Mouse (Mus musculus) stomach, postnatal 0 days (tissue): Measurements from ENCODE around the gene Ppp1r36. TPM values are rescaled to one million over a fixed set of nuclear protein-coding genes. Genes with fewer than 3 reads are reported as not detected.

ENCODE experiments used
- ATAC-seq: fragments of 200-750 bp; cut with Nextera tagmentation; 2 replicates; pipeline ENCODE4 v1.8.0; 2017; ENCODE audit not compliant: low FRiP score, low TSS enrichment
- DNase-seq: peaks from one replicate; pipeline ENCODE4 v3.0.0-alpha.2; 2016; ENCODE audit warnings: low spot score
- H3K27ac ChIP-seq: fragments of 300-500 bp; sonication (generic); replicated peaks from 2 replicates; pipeline ENCODE4 v1.5.1; 2014; ENCODE audit warnings: mild to moderate bottlenecking, control low read depth
- H3K27me3 ChIP-seq: fragments of 300-500 bp; sonication (generic); 2 replicates; pipeline ENCODE4 v1.6.1; 2014; ENCODE audit warnings: low read length; ENCODE audit not compliant: control insufficient read depth, insufficient read depth
- H3K36me3 ChIP-seq: fragments of 300-500 bp; sonication (generic); 2 replicates; pipeline ENCODE4 v1.6.1; 2014; ENCODE audit warnings: low read length, mixed read lengths; ENCODE audit not compliant: control insufficient read depth, insufficient read depth
- H3K4me1 ChIP-seq: fragments of 300-500 bp; sonication (generic); replicated peaks from 2 replicates; pipeline ENCODE4 v1.6.1; 2014; ENCODE audit warnings: antibody characterized with exemption; ENCODE audit not compliant: control insufficient read depth, insufficient read depth
- H3K4me2 ChIP-seq: fragments of 300-500 bp; sonication (generic); replicated peaks from 2 replicates; pipeline ENCODE4 v1.6.1; 2014; ENCODE audit warnings: low read depth, mild to moderate bottlenecking, control low read depth, moderate library complexity
- H3K4me3 ChIP-seq: fragments of 300-500 bp; sonication (generic); 2 replicates; pipeline ENCODE4 v1.5.1; 2014; ENCODE audit warnings: low read depth, low read length, control low read depth
- H3K9ac ChIP-seq: fragments of 300-500 bp; sonication (generic); 2 replicates; pipeline ENCODE4 v1.6.1; 2014; ENCODE audit warnings: mild to moderate bottlenecking, low read length, control low read depth, mixed read lengths
- H3K9me3 ChIP-seq: fragments of 300-500 bp; sonication (generic); 2 replicates; pipeline ENCODE4 v1.6.1; 2016; ENCODE audit warnings: low read length; ENCODE audit not compliant: control insufficient read depth
- CTCF ChIP-seq: IDR thresholded peaks from 2 replicates; pipeline ENCODE4 v1.5.1; 2016; ENCODE audit warnings: antibody characterized with exemption, low read depth, mild to moderate bottlenecking, moderate library complexity
- EP300 ChIP-seq: optimal IDR thresholded peaks from 2 replicates; pipeline ENCODE3; 2016; ENCODE audit warnings: antibody characterized with exemption
- WGBS: fragments of 180-500 bp; shearing (Covaris S2); extraction: QIAGEN DNeasy Blood & Tissue Kit; methylation state at CpG from one replicate; pipeline ENCODE4 v1.1.7; 2014; 5-methylcytosine and 5-hydroxymethylcytosine counted together
- polyA plus RNA-seq: library from polyadenylated mRNA; unstranded; fragments of >200 nt; fragmentation: Nextera tagmentation; extraction: Ambion mirVana; gene quantifications from 2 replicates; pipeline ENCODE4 v1.2.1, GENCODE M21; 2015

Gene Ppp1r36
- polyA plus RNA-seq = 3.5 and 4.9 TPM in 2 replicates

DNA sequence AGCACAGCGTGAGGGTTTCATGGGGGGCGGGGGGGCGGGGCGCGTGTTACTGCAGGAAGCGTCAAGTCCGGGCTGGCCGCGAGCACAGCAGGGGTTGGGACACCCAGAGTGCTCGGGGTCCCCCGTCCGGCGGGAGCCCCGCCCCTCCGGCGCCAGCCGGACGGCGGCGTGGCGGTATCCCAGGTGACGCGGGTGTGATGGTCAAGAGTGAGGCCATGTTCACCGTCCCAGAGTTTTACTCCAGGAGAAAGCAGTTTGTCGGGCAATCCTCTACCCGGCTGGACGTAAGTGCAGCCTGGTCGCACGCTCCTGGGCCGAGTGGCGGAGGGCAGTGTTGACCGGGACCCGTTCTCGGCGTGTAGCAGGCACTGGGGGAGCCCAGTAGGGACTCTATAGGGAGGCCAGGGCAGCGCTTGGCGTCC is at the start of gene Ppp1r36:
Ppp1r36 (plus strand) TSS at position 106 of the 422 bp plus-strand sequence.
- ATAC-seq = peak; percentile 84
- no peak for TF ChIP-seq EP300
- no peak for TF ChIP-seq CTCF
- Histone ChIP-seq H3K36me3 (no peaks in the 10 kb centered on the region), H3K27ac (0 out of 2 replicates have a peak within 1 kb of the TSS, but pooled peaks have one; percentile 30), H3K4me1 (no peaks in the 10 kb centered on the region), H3K27me3 (no peaks in the 10 kb centered on the region), H3K4me3 (peak within 1 kb of the TSS; percentile 38), H3K9ac (peak within 1 kb of the TSS; percentile 53), H3K9me3 (no peaks in the 10 kb centered on the region), H3K4me2 (peak within 1 kb of the TSS; percentile 77)
- under 1% methylated on average over 37 of the region's 37 CpGs for WGBS
- peak; percentile 58 for DNase-seq

DNA sequence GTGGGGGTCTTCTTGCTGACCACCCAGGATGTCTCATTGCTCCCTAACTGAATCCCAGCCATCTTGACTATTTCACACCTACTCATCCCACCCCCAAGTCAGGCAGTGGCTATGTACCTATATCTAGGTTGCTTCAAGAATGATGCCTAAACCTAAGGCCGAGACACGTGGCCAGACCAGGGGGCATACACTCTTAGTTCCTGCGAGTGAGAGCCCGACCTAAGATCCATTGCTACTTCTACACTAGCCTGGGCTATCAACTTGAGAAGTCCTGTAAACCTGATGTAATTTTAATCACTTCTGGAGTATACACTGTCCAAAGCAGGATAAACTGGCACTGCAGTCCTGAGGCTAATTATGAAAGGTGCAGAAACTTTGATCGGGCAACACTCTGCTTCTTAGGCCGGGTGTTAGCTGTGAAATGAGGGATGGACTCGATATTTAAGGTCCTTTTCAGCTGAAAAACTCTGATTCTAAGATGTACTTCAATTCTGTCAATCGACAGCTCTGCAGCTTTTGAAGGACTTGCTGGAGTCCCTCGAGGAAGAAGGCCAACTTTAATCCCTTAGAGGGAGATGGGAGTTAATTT is 49.0 kb upstream of the Ppp1r36 start:
- Histone ChIP-seq H3K4me1 (0 out of 2 replicates have a peak, but pooled peaks cover 2% of the 10 kb centered on the region), H3K4me2 (peak overlapping the region; percentile 68), H3K27ac (peak overlapping the region; percentile 100), H3K36me3 (no peaks in the 10 kb centered on the region), H3K27me3 (no peaks in the 10 kb centered on the region), H3K9ac (peak overlapping the region; percentile 98; the same call in 1 of the 2 replicates), H3K9me3 (no peaks in the 10 kb centered on the region), H3K4me3 (peak overlapping the region; percentile 96)
- DNase-seq = no peak
- no peak for ATAC-seq
- TF ChIP-seq EP300 = no peak
- 15% methylated on average over 9 of the region's 9 CpGs for WGBS

DNA sequence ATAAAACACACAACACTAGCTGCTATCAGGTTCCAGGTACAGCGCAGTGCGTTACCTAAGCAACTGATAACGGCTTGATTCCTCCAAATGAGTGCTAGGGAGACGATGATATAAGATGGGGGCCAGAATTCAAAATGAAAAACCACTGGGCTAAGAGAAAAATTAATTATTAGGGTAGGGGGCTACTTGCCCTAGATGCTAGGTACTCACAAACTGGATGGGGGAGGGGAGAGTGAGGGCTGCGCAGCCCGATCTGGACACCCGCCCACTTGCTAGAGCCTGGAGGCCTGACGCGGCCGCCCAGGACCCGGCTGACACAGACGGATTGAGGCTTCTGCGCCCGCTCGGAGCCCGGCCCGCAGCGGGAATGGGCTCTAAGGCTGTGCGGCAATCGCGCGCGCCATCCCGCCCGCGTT is 48.5 kb upstream of the Ppp1r36 start:
- Histone ChIP-seq H3K27me3 (no peaks in the 10 kb centered on the region), H3K9me3 (no peaks in the 10 kb centered on the region), H3K4me1 (0 out of 2 replicates have a peak, but pooled peaks cover 2% of the 10 kb centered on the region), H3K36me3 (no peaks in the 10 kb centered on the region), H3K4me2 (peak overlapping the region; percentile 68), H3K9ac (peak overlapping the region; percentile 98), H3K27ac (peak overlapping the region; percentile 100), H3K4me3 (peak overlapping the region; percentile 96)
- ATAC-seq (peak; percentile 32; the same call in 1 of the 2 replicates), DNase-seq (peak; percentile 62)
- no peak for TF ChIP-seq EP300
- TF ChIP-seq CTCF = no peak
- WGBS = 1% methylated on average over 26 of the region's 26 CpGs

DNA sequence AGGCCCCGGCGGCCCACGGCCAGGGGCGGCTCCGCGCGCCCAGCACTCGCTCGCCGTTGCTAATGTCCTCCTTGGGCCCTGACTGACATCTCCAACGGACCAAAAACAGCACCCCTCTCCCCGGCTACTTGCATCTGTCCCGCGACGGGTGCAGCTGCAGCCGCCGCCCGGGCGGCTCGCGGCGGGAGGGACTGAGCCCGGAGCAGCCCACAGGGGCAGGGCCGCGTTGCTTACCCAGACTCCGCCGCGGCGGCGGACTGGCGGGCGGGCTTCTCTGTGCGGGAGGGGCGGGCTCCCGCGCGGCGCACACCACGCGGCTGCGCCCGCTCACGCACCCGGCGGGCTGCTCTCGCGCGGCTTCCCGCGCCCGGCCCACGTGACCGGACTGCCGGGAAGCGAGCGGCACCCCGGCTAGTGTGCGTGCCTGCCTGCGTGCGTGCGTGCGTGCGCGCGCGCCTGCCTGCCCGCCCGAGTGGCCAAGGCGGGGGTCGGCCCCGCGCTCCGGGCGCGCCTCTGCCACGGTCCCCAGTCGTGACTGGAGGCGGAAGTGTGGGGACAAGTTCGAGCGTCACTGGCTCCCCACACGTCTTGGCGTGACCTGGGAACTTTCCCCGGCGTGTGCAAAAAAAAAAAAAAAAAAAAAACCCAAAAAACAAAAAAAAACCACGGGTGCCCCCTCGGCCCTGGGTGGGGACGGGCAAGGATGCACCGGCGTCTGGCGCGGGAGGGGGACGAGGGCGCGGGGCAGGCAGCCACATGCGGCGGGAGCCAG is 47.9 kb upstream of the Ppp1r36 start, which contains the start of gene Zbtb25:
Zbtb25 (minus strand) TSS at position 397 of the 772 bp plus-strand sequence.
- TF ChIP-seq CTCF = no peak
- TF ChIP-seq EP300 = no peak
- DNase-seq (peak; percentile 92), ATAC-seq (peak; percentile 90)
- peak within 1 kb of the TSS; percentile 98 for H3K9ac ChIP-seq
- H3K4me3 ChIP-seq = peak within 1 kb of the TSS; percentile 96
- peak within 1 kb of the TSS; percentile 100 for H3K27ac ChIP-seq
- H3K4me2 ChIP-seq = peak within 1 kb of the TSS; percentile 68
- WGBS = under 1% methylated on average over 72 of the region's 96 CpGs
- H3K27me3 ChIP-seq = no peaks in the 10 kb centered on the region
- no peaks in the 10 kb centered on the region for H3K36me3 ChIP-seq
- 0 out of 2 replicates have a peak, but pooled peaks cover 2% of the 10 kb centered on the region for H3K4me1 ChIP-seq
- H3K9me3 ChIP-seq = no peaks in the 10 kb centered on the region

DNA sequence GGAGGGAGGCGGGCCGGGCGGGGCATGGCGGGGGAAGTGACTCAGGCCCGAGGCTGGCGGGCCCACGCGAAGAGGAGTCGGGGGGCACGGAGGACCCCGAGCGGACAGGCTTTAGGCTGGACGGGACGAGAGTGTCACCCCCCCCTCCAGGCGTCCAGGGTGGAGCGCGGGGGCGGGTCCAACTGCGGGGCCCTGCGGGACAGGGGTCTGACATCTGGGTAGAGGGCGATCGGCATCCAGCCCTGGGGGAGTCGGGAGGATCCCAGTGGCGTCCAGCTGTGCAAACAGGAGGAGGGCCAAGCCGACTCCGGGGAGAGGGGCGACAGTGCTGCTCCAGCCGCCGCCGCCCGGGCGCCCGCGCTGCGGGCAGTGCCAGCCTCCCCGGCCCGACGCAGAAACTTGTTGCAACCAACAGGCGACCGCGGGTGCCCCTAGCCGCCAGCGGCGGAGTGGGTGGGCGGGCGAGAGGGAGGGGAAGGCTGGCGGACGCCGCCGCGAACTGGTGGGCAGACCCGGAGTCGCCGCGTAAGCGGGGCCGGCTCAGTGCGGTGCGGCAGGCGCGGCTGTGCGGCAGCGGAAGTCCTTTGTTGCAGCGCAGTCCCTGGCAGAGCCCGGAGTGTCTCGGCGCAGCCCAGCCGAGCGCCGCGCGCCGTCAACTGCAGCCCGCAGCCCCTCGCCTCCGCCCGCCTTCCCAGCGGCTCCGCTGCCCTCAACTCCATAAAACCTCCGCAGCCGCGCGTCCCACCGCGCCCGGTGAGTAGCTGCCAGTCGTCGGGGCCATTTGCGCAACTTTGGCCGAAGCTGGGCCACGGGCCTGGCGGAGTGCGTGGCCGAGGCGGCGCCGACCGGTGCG is 47.1 kb upstream of the Ppp1r36 start, which contains the start of gene Zbtb1:
Zbtb1 (plus strand) TSS at position 289 of the 853 bp plus-strand sequence.
- Histone ChIP-seq H3K9ac (peak within 1 kb of the TSS; percentile 98), H3K4me2 (peak within 1 kb of the TSS; percentile 68), H3K4me3 (peak within 1 kb of the TSS; percentile 96), H3K36me3 (no peaks in the 10 kb centered on the region), H3K9me3 (no peaks in the 10 kb centered on the region), H3K27me3 (no peaks in the 10 kb centered on the region), H3K4me1 (0 out of 2 replicates have a peak, but pooled peaks cover 2% of the 10 kb centered on the region), H3K27ac (peak within 1 kb of the TSS; percentile 100)
- DNase-seq = peak; percentile 89
- WGBS = under 1% methylated on average over 60 of the region's 99 CpGs
- TF ChIP-seq EP300 (no peak), CTCF (peak; percentile 38; the same call in 1 of the 2 replicates)
- peak; percentile 71 for ATAC-seq
